Mouse (Mus musculus): ENCODE measurements at regions not wholly inside any gene's neighbourhood (a gene's known extent, or its start where the extent isn't known, plus 50 kb on each side); places are given as distances from the start of the nearest gene placed in this dataset.
A peak's percentile ranks its signal among the peaks of the same experiment; 100 is the strongest.

- no peaks in the 10 kb centered on the region for H3K9me3 ChIP-seq (replicated peaks; ENCODE audit: control insufficient read depth, low read length)
- no peaks in the 10 kb centered on the region for H3K4me1 ChIP-seq (ENCODE audit: control insufficient read depth, insufficient read depth, low read length)
- no peaks in the 10 kb centered on the region for H3K36me3 ChIP-seq (replicated peaks; ENCODE audit: control insufficient read depth, insufficient read depth, low read depth, low read length)
- no peak overlapping the region for H3K27ac ChIP-seq (replicated peaks; ENCODE audit: low read depth, low read length)
- ATAC-seq (replicated peaks; ENCODE audit: insufficient number of reproducible peaks, low FRiP score, low TSS enrichment, low read depth): 0 out of 2 replicates have a peak, but pooled peaks have one; percentile 59
- peak; percentile 35 for DNase-seq (ENCODE audit: low spot score)
- H3K4me3 ChIP-seq (ENCODE audit: low read depth, low read length): no peak overlapping the region
- no peaks in the 10 kb centered on the region for H3K27me3 ChIP-seq (ENCODE audit: control insufficient read depth, insufficient read depth, low read length)
- no peak overlapping the region for H3K4me2 ChIP-seq (ENCODE audit: low read depth, low read length)
- no peak overlapping the region for H3K9ac ChIP-seq (replicated peaks; ENCODE audit: low read length)
- 74% methylated on average over 14 of the region's 14 CpGs for WGBS
Measured at GRCm38 (mm10) chr5:52254602-52255071, 64.3 kb upstream of the Dhx15 start.

- H3K36me3 ChIP-seq (replicated peaks; ENCODE audit: control insufficient read depth, insufficient read depth, low read depth, low read length): no peaks in the 10 kb centered on the region
- WGBS: 88% methylated on average over 7 of the region's 7 CpGs
- H3K4me2 ChIP-seq (ENCODE audit: low read depth, low read length): no peak overlapping the region
- H3K9me3 ChIP-seq (replicated peaks; ENCODE audit: control insufficient read depth, low read length): no peaks in the 10 kb centered on the region
- no peak overlapping the region for H3K27ac ChIP-seq (replicated peaks; ENCODE audit: low read depth, low read length)
- ATAC-seq (replicated peaks; ENCODE audit: insufficient number of reproducible peaks, low FRiP score, low TSS enrichment, low read depth): no peak
- H3K4me3 ChIP-seq (ENCODE audit: low read depth, low read length): no peak overlapping the region
- H3K27me3 ChIP-seq (ENCODE audit: control insufficient read depth, insufficient read depth, low read length): no peaks in the 10 kb centered on the region
- no peaks in the 10 kb centered on the region for H3K4me1 ChIP-seq (ENCODE audit: control insufficient read depth, insufficient read depth, low read length)
- no peak overlapping the region for H3K9ac ChIP-seq (replicated peaks; ENCODE audit: low read length)
- no peak for DNase-seq (ENCODE audit: low spot score)
Measured at GRCm38 (mm10) chr5:52249804-52250203, 59.5 kb upstream of the Dhx15 start.

- no peaks in the 10 kb centered on the region for H3K36me3 ChIP-seq (replicated peaks; ENCODE audit: control insufficient read depth, insufficient read depth, low read depth, low read length)
- no peak for ATAC-seq (replicated peaks; ENCODE audit: insufficient number of reproducible peaks, low FRiP score, low TSS enrichment, low read depth)
- 81% methylated on average over 4 of the region's 4 CpGs for WGBS
Measured at GRCm38 (mm10) chr5:52243931-52244330, 53.6 kb upstream of the Dhx15 start.

GRCm38 (mm10) chr5:52242414-52242813, 52.1 kb upstream of the Dhx15 start:
- Histone ChIP-seq H3K27me3 (ENCODE audit: control insufficient read depth, insufficient read depth, low read length) (no peaks in the 10 kb centered on the region), H3K27ac (replicated peaks; ENCODE audit: low read depth, low read length) (no peak overlapping the region), H3K36me3 (replicated peaks; ENCODE audit: control insufficient read depth, insufficient read depth, low read depth, low read length) (no peaks in the 10 kb centered on the region), H3K9ac (replicated peaks; ENCODE audit: low read length) (no peak overlapping the region), H3K4me2 (ENCODE audit: low read depth, low read length) (no peak overlapping the region), H3K4me3 (ENCODE audit: low read depth, low read length) (no peak overlapping the region), H3K4me1 (ENCODE audit: control insufficient read depth, insufficient read depth, low read length) (no peaks in the 10 kb centered on the region), H3K9me3 (replicated peaks; ENCODE audit: control insufficient read depth, low read length) (no peaks in the 10 kb centered on the region)
- ATAC-seq (replicated peaks; ENCODE audit: insufficient number of reproducible peaks, low FRiP score, low TSS enrichment, low read depth) (no peak), DNase-seq (ENCODE audit: low spot score) (no peak)
- 88% methylated on average over 2 of the region's 2 CpGs for WGBS

More at GRCm38 (mm10) chr5:52243931-52244330, 53.6 kb upstream of the Dhx15 start:
- DNase-seq (ENCODE audit: low spot score): no peak
- no peak overlapping the region for H3K4me3 ChIP-seq (ENCODE audit: low read depth, low read length)
- H3K27ac ChIP-seq (replicated peaks; ENCODE audit: low read depth, low read length): no peak overlapping the region
- no peaks in the 10 kb centered on the region for H3K4me1 ChIP-seq (ENCODE audit: control insufficient read depth, insufficient read depth, low read length)
- H3K4me2 ChIP-seq (ENCODE audit: low read depth, low read length): no peak overlapping the region
- H3K9me3 ChIP-seq (replicated peaks; ENCODE audit: control insufficient read depth, low read length): no peaks in the 10 kb centered on the region
- H3K9ac ChIP-seq (replicated peaks; ENCODE audit: low read length): no peak overlapping the region
- H3K27me3 ChIP-seq (ENCODE audit: control insufficient read depth, insufficient read depth, low read length): no peaks in the 10 kb centered on the region

- Histone ChIP-seq H3K9ac (replicated peaks; ENCODE audit: low read length) (no peak overlapping the region), H3K36me3 (replicated peaks; ENCODE audit: control insufficient read depth, insufficient read depth, low read depth, low read length) (no peaks in the 10 kb centered on the region), H3K27ac (replicated peaks; ENCODE audit: low read depth, low read length) (no peak overlapping the region), H3K4me3 (ENCODE audit: low read depth, low read length) (no peak overlapping the region), H3K4me2 (ENCODE audit: low read depth, low read length) (no peak overlapping the region), H3K4me1 (ENCODE audit: control insufficient read depth, insufficient read depth, low read length) (no peaks in the 10 kb centered on the region), H3K9me3 (replicated peaks; ENCODE audit: control insufficient read depth, low read length) (no peaks in the 10 kb centered on the region), H3K27me3 (ENCODE audit: control insufficient read depth, insufficient read depth, low read length) (no peaks in the 10 kb centered on the region)
- no peak for ATAC-seq (replicated peaks; ENCODE audit: insufficient number of reproducible peaks, low FRiP score, low TSS enrichment, low read depth)
- no peak for DNase-seq (ENCODE audit: low spot score)
- WGBS: 7% methylated on average over 2 of the region's 2 CpGs
Measured at GRCm38 (mm10) chr5:52240540-52240939, 50.2 kb upstream of the Dhx15 start.

Data from embryonic facial prominence, embryonic 11.5 days (tissue).